Mouse (Mus musculus) cortical plate, adult 2 months (tissue): Measurements from ENCODE around the gene Mocs2.

Experiments
- CTCF ChIP-seq: fragments of 200-500 bp; IDR thresholded peaks from 2 replicates; pipeline ENCODE4 v1.5.1; 2011; ENCODE audit warnings: mild to moderate bottlenecking, control low read depth, low read length; ENCODE audit not compliant: insufficient read depth; ENCODE audit errors: extremely low read depth
- POLR2A ChIP-seq: fragments of 200-500 bp; IDR thresholded peaks from 2 replicates; pipeline ENCODE4 v1.6.1; 2011; ENCODE audit warnings: mild to moderate bottlenecking, low read length, control low read depth; ENCODE audit not compliant: insufficient read depth; ENCODE audit errors: extremely low read depth

DNA sequence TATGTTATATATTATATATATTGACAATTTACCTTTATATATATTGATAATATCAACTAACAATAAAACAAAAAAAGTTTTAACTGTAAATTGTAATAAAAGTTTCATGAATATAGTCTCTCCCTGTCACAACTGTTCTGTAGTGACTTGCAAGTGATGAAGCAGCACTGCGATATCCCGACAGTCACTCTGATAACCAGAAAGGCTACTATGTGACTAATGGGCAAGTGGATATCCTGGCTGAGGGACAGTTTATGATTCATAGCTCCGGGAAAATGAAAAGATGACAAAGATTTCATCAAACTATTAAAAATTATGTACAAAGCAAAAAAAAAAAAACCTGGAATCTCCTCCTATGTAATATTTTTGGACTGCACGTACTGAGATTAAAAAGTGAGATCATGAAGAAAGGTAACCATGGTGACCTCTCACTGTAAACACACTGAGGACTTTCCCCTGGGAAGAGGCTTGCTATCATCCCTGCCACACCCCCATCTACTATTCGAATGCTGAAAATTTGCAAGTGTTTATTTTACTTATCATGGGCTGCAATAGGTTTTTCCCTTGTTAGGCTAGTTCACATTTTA, 8.3 kb upstream of the Mocs2 start:
- TF ChIP-seq CTCF (no peak), POLR2A (no peak)
